Mouse (Mus musculus): Measurements from ENCODE around the gene Nfxl1.

- TF ChIP-seq TAL1 (conservative IDR thresholded peaks at IDR 0.05; ENCODE audit: low read depth, low read length): no peak
- no peak for TF ChIP-seq POLR2AphosphoS5 (IDR thresholded peaks at IDR 0.05; ENCODE audit: insufficient replicate concordance, low read depth, low read length)
These were observed 65.6 kb downstream of the Nfxl1 start for GRCm38 (mm10) chr5:72493906-72494305.

All from G1E (cell line).